Mouse (Mus musculus) cerebellum, postnatal 10 days (tissue): ENCODE data around the gene Sgms1.

ENCODE experiments used
- DNase-seq, 2 experiments: peaks; one replicate each; pipeline ENCODE4 v3.0.0; 2021; ENCODE audit warnings: mixed read lengths in 2 of 2

Sgms1 gene

GRCm38 (mm10) chr19:32202131-32203114, 187.1 kb downstream of the Sgms1 start:
- no peak for DNase-seq

GRCm38 (mm10) chr19:32199861-32200574, 189.5 kb downstream of the Sgms1 start:
- DNase-seq: no peak

- DNase-seq: no peak
These were observed 190.4 kb downstream of the Sgms1 start for GRCm38 (mm10) chr19:32199133-32199532.

- no peak for DNase-seq
These were observed 190.9 kb downstream of the Sgms1 start for GRCm38 (mm10) chr19:32198494-32199106.

GRCm38 (mm10) chr19:32196976-32197819, 192.3 kb downstream of the Sgms1 start:
- no peak for DNase-seq

- no peak for DNase-seq
These were observed 193.3 kb downstream of the Sgms1 start for GRCm38 (mm10) chr19:32196222-32196621.

GRCm38 (mm10) chr19:32194863-32195262, 194.7 kb downstream of the Sgms1 start:
- no peak for DNase-seq

- DNase-seq: no peak
These were observed 195.4 kb downstream of the Sgms1 start for GRCm38 (mm10) chr19:32194074-32194473.

- DNase-seq: no peak
These were observed 197.9 kb downstream of the Sgms1 start for GRCm38 (mm10) chr19:32191596-32191995.

- DNase-seq: no peak
These were observed 199.6 kb downstream of the Sgms1 start for GRCm38 (mm10) chr19:32189961-32190360.

GRCm38 (mm10) chr19:32189036-32189436, 200.5 kb downstream of the Sgms1 start:
- no peak for DNase-seq

- no peak for DNase-seq
These were observed 202.9 kb downstream of the Sgms1 start for GRCm38 (mm10) chr19:32186594-32187092.

- DNase-seq: no peak
These were observed 206.5 kb downstream of the Sgms1 start for GRCm38 (mm10) chr19:32183005-32183404.

GRCm38 (mm10) chr19:32182471-32182870, 207.0 kb downstream of the Sgms1 start:
- DNase-seq: no peak

GRCm38 (mm10) chr19:32181721-32182394, 207.7 kb downstream of the Sgms1 start:
- no peak for DNase-seq

GRCm38 (mm10) chr19:32180756-32181674, 208.5 kb downstream of the Sgms1 start:
- no peak for DNase-seq

- DNase-seq: no peak
These were observed 209.5 kb downstream of the Sgms1 start for GRCm38 (mm10) chr19:32179978-32180413.

GRCm38 (mm10) chr19:32179514-32179913, 210.0 kb downstream of the Sgms1 start:
- DNase-seq: no peak

- peak; percentile 59 to 65 for DNase-seq
These were observed 211.4 kb downstream of the Sgms1 start for GRCm38 (mm10) chr19:32178161-32178560.

- DNase-seq: no peak
These were observed 213.1 kb downstream of the Sgms1 start for GRCm38 (mm10) chr19:32176458-32176857.
